Mouse (Mus musculus): Measurements from ENCODE around the gene Mtmr10. TPM values are rescaled to one million over a fixed set of nuclear protein-coding genes. Genes with fewer than 3 reads are reported as not detected.

Gene Mtmr10
- 14.8 and 16.4 TPM in 2 replicates for polyA plus RNA-seq (2014; fragmentation: Nextera tagmentation; extraction: Ambion mirVana)

DNA sequence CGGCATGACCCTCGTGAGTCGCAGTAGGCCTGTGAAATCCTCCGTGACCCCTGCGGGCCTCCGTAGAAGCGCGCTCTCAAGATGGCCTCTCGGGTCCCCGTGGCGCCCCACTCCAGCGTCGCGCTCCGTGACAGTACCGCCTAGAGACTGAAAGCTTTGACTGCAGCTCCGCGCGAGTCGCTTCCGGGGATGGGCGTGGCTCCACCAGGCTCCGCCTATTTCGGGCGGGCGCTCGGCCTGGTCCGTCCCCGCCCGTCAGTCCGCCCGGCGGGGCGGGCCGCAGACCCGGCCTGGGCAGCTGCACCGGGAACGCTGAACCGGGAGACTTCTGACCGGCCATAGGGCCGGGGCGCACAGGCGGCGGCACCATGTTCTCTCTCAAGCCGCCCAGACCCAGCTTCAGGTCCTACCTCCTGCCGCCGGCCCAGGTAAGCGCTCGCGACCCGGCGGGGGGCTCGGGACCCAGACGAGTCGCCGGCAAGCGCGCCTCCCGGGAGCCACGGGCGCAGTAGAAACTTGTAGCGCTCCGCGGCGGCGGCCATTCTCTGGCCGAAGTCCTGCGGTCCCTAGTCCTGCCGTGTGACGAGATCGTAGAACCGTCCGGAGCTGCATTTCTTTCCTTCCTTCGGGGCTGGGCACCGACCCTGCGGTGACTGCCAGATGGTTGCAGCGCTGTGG lies at the start of gene Mtmr10:
Gene Mtmr10, plus strand, starts transcription at position 240 of the 678 bp plus-strand sequence.
- Histone ChIP-seq H3K27me3 (ENCODE audit: control insufficient read depth, insufficient read depth, low read length) (no peaks in the 10 kb centered on the region), H3K4me1 (ENCODE audit: control insufficient read depth, insufficient read depth, low read length) (peaks cover 3% of the 10 kb centered on the region), H3K4me3 (ENCODE audit: low read depth, low read length) (peak within 1 kb of the TSS; percentile 62), H3K36me3 (ENCODE audit: control insufficient read depth, insufficient read depth, low read length) (no peaks in the 10 kb centered on the region), H3K4me2 (ENCODE audit: low read depth) (peak within 1 kb of the TSS; percentile 41), H3K27ac (ENCODE audit: low read depth, low read length) (peak within 1 kb of the TSS; percentile 71), H3K9me3 (ENCODE audit: control insufficient read depth, low read length) (no peaks in the 10 kb centered on the region), H3K9ac (ENCODE audit: low read length) (peak within 1 kb of the TSS; percentile 76)
- peak; percentile 99 for DNase-seq (ENCODE audit: low spot score)
- peak; percentile 98 for ATAC-seq (ENCODE audit: insufficient read depth, low FRiP score, low TSS enrichment)
- under 1% methylated on average over 77 of the region's 77 CpGs for WGBS

DNA sequence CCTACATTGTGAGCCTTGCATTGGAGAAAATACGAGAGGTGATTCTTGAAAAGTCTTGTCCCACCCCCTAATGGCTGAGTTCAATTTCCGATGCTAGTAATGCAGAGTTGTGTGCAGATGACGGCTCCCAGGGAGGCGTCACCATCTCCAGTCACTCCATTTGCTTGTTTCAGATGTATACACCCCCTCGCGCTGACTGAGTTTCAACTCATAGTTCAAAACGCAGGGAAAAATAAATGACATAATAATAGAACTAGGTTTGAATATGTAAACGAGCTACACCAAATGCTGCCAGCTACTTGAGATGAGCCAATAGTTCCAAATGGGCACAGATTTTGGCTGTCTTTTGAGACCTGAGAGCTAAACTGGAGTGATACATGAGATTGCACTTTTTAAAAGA lies 49.7 kb upstream of the Mtmr10 start:
- WGBS = 92% methylated on average over 8 of the region's 8 CpGs
- no peak for DNase-seq (ENCODE audit: low spot score)

DNA sequence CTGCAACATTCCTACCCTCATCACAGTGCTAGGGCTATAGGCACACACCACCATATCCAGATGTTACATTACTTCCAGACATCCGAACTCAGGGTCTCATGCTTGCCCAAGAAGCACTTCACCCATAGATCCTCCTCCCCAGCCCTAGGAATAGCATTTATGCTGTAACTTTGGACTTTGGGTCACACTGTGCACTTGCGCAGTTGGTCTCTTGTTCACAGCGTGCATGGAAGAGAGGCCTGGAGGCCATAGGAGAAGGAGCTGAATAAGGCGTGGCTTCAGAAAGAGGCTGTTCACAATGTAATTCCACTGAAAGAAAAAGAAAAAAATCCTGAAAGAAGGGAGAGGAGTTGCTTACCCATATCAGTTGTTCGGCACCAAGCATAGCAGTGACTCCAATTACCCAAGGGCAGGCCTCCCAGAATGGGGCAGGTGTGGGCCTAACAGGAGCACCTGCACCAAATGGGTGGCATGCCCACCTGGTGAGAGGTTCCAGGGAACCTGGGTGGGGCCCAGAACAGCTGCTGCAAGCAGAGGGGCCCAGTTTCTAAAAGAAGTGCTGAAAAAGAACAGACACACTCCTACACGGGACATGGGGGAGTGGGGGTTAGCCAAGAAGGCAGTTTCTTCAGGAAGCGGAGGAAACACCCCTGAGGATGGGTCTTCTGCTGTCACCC lies 48.9 kb upstream of the Mtmr10 start:
- no peak overlapping the region for H3K4me3 ChIP-seq (ENCODE audit: low read depth, low read length)
- 91% methylated on average over 7 of the region's 7 CpGs for WGBS
- H3K9me3 ChIP-seq (ENCODE audit: control insufficient read depth, low read length) = no peaks in the 10 kb centered on the region
- no peak overlapping the region for H3K9ac ChIP-seq (ENCODE audit: low read length)
- H3K4me2 ChIP-seq (ENCODE audit: low read depth) = no peak overlapping the region
- no peak overlapping the region for H3K27ac ChIP-seq (ENCODE audit: low read depth, low read length)
- no peaks in the 10 kb centered on the region for H3K4me1 ChIP-seq (ENCODE audit: control insufficient read depth, insufficient read depth, low read length)
- H3K36me3 ChIP-seq (ENCODE audit: control insufficient read depth, insufficient read depth, low read length) = no peaks in the 10 kb centered on the region
- no peaks in the 10 kb centered on the region for H3K27me3 ChIP-seq (ENCODE audit: control insufficient read depth, insufficient read depth, low read length)
- DNase-seq (ENCODE audit: low spot score) (no peak), ATAC-seq (ENCODE audit: insufficient read depth, low FRiP score, low TSS enrichment) (no peak)

More for the DNA sequence above, 49.7 kb upstream of the Mtmr10 start:
- no peak overlapping the region for H3K27ac ChIP-seq (ENCODE audit: low read depth, low read length)
- H3K4me3 ChIP-seq (ENCODE audit: low read depth, low read length) = no peak overlapping the region
- H3K9me3 ChIP-seq (ENCODE audit: control insufficient read depth, low read length) = no peaks in the 10 kb centered on the region
- no peak for ATAC-seq (ENCODE audit: insufficient read depth, low FRiP score, low TSS enrichment)
- H3K9ac ChIP-seq (ENCODE audit: low read length) = no peak overlapping the region
- H3K4me1 ChIP-seq (ENCODE audit: control insufficient read depth, insufficient read depth, low read length) = no peaks in the 10 kb centered on the region
- no peaks in the 10 kb centered on the region for H3K36me3 ChIP-seq (ENCODE audit: control insufficient read depth, insufficient read depth, low read length)
- no peak overlapping the region for H3K4me2 ChIP-seq (ENCODE audit: low read depth)
- no peaks in the 10 kb centered on the region for H3K27me3 ChIP-seq (ENCODE audit: control insufficient read depth, insufficient read depth, low read length)

- no peak for DNase-seq (ENCODE audit: low spot score)
- H3K27ac ChIP-seq (ENCODE audit: low read depth, low read length) = no peak overlapping the region
- H3K36me3 ChIP-seq (ENCODE audit: control insufficient read depth, insufficient read depth, low read length) = no peaks in the 10 kb centered on the region
- H3K4me1 ChIP-seq (ENCODE audit: control insufficient read depth, insufficient read depth, low read length) = no peaks in the 10 kb centered on the region
- no peak for ATAC-seq (ENCODE audit: insufficient read depth, low FRiP score, low TSS enrichment)
- H3K9ac ChIP-seq (ENCODE audit: low read length) = no peak overlapping the region
- H3K4me2 ChIP-seq (ENCODE audit: low read depth) = no peak overlapping the region
- no peak overlapping the region for H3K4me3 ChIP-seq (ENCODE audit: low read depth, low read length)
- H3K27me3 ChIP-seq (ENCODE audit: control insufficient read depth, insufficient read depth, low read length) = no peaks in the 10 kb centered on the region
- WGBS = 88% methylated on average over 9 of the region's 9 CpGs
- H3K9me3 ChIP-seq (ENCODE audit: control insufficient read depth, low read length) = no peaks in the 10 kb centered on the region
Measured at GRCm38 (mm10) chr7:64239138-64239805, 48.2 kb upstream of the Mtmr10 start.

- Histone ChIP-seq H3K27me3 (ENCODE audit: control insufficient read depth, insufficient read depth, low read length) (no peaks in the 10 kb centered on the region), H3K4me3 (ENCODE audit: low read depth, low read length) (no peak overlapping the region), H3K4me2 (ENCODE audit: low read depth) (no peak overlapping the region), H3K9ac (ENCODE audit: low read length) (no peak overlapping the region), H3K9me3 (ENCODE audit: control insufficient read depth, low read length) (no peaks in the 10 kb centered on the region), H3K27ac (ENCODE audit: low read depth, low read length) (no peak overlapping the region), H3K36me3 (ENCODE audit: control insufficient read depth, insufficient read depth, low read length) (no peaks in the 10 kb centered on the region), H3K4me1 (ENCODE audit: control insufficient read depth, insufficient read depth, low read length) (no peaks in the 10 kb centered on the region)
- no peak for ATAC-seq (ENCODE audit: insufficient read depth, low FRiP score, low TSS enrichment)
- DNase-seq (ENCODE audit: low spot score) = no peak
- 89% methylated on average over 4 of the region's 4 CpGs for WGBS
Measured at GRCm38 (mm10) chr7:64239806-64240315, 47.6 kb upstream of the Mtmr10 start.

- Histone ChIP-seq H3K27me3 (ENCODE audit: control insufficient read depth, insufficient read depth, low read length) (no peaks in the 10 kb centered on the region), H3K4me1 (ENCODE audit: control insufficient read depth, insufficient read depth, low read length) (no peaks in the 10 kb centered on the region), H3K4me2 (ENCODE audit: low read depth) (no peak overlapping the region), H3K9me3 (ENCODE audit: control insufficient read depth, low read length) (no peaks in the 10 kb centered on the region), H3K36me3 (ENCODE audit: control insufficient read depth, insufficient read depth, low read length) (no peaks in the 10 kb centered on the region), H3K4me3 (ENCODE audit: low read depth, low read length) (no peak overlapping the region), H3K27ac (ENCODE audit: low read depth, low read length) (no peak overlapping the region), H3K9ac (ENCODE audit: low read length) (no peak overlapping the region)
- 82% methylated on average over 4 of the region's 4 CpGs for whole genome bisulfite sequencing
- no peak for DNase-seq (ENCODE audit: low spot score)
- ATAC-seq (ENCODE audit: insufficient read depth, low FRiP score, low TSS enrichment) = no peak
Measured at GRCm38 (mm10) chr7:64242424-64242823, 45.0 kb upstream of the Mtmr10 start.

DNA sequence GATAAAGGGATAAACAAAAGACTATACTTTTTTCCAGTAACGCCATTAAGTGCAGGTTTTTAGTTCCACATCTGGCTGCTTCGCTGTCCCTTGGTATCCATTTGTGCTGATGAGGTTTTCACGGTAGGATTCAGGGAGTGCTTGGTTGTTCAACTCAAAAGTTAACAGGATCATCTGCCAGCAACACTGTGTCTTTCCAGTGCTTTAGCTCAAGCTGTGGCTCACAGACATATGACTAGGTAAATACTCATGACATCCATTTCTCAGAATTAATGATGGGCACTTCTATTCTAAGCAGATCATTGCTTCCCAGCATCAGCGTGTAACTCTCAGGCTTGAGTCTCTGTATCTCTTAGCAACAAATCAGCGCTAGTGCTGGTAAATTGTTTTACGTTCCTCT lies 43.1 kb upstream of the Mtmr10 start:
- no peak overlapping the region for H3K9ac ChIP-seq (ENCODE audit: low read length)
- DNase-seq (ENCODE audit: low spot score) (no peak), ATAC-seq (ENCODE audit: insufficient read depth, low FRiP score, low TSS enrichment) (no peak)
- H3K4me3 ChIP-seq (ENCODE audit: low read depth, low read length) = no peak overlapping the region
- WGBS = 83% methylated on average over 6 of the region's 6 CpGs
- H3K27me3 ChIP-seq (ENCODE audit: control insufficient read depth, insufficient read depth, low read length) = no peaks in the 10 kb centered on the region
- no peak overlapping the region for H3K4me2 ChIP-seq (ENCODE audit: low read depth)
- no peaks in the 10 kb centered on the region for H3K9me3 ChIP-seq (ENCODE audit: control insufficient read depth, low read length)
- H3K27ac ChIP-seq (ENCODE audit: low read depth, low read length) = no peak overlapping the region
- H3K4me1 ChIP-seq (ENCODE audit: control insufficient read depth, insufficient read depth, low read length) = no peaks in the 10 kb centered on the region
- H3K36me3 ChIP-seq (ENCODE audit: control insufficient read depth, insufficient read depth, low read length) = no peaks in the 10 kb centered on the region

DNA sequence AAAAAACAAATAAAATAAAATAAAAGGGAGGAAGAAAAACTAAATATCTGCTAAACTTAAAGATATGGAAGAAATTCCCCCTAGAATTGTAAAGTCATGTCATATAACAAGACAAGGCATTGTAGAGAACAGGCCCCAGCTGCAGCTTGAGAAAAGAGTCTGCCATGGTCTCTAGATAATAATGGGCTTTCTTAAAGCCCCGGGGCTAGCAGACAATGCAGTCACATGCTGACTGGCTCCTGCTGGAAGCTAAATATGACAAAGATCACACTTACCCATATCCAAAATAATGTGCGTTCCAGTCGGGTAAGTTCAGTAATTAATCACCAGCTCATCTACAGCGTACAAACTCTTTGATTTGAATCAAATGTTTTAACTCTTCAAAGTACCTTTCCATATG lies 40.7 kb upstream of the Mtmr10 start:
- WGBS = 61% methylated on average over 4 of the region's 4 CpGs
- no peaks in the 10 kb centered on the region for H3K9me3 ChIP-seq (ENCODE audit: control insufficient read depth, low read length)
- DNase-seq (ENCODE audit: low spot score) = no peak
- H3K4me1 ChIP-seq (ENCODE audit: control insufficient read depth, insufficient read depth, low read length) = no peaks in the 10 kb centered on the region
- H3K4me2 ChIP-seq (ENCODE audit: low read depth) = no peak overlapping the region
- no peak for ATAC-seq (ENCODE audit: insufficient read depth, low FRiP score, low TSS enrichment)
- H3K27ac ChIP-seq (ENCODE audit: low read depth, low read length) = no peak overlapping the region
- H3K9ac ChIP-seq (ENCODE audit: low read length) = no peak overlapping the region
- no peak overlapping the region for H3K4me3 ChIP-seq (ENCODE audit: low read depth, low read length)
- H3K36me3 ChIP-seq (ENCODE audit: control insufficient read depth, insufficient read depth, low read length) = no peaks in the 10 kb centered on the region
- H3K27me3 ChIP-seq (ENCODE audit: control insufficient read depth, insufficient read depth, low read length) = no peaks in the 10 kb centered on the region

Measured in neural tube, embryonic 11.5 days (tissue).